Comparison of ENCODE assay signal across 24 mouse cellular contexts in genomic region chr10:20798400-20798799, GRCm38 (mm10).
DNase-seq lines count a peak whose midpoint lies in the region; ATAC-seq and TF ChIP-seq lines count a peak whose summit lies in the region.
"Had no signal": no experiment of that assay in that cellular context is flagged by ENCODE, and none has a peak within 500 bp of the region (broad histone marks: within the 10 kb centered on the region; RNA-seq: fewer than 3 reads in every experiment).

No protein-coding gene starts in this region.

- TF ChIP-seq EP300 in stomach, postnatal 0 days (optimal IDR thresholded peaks at IDR 0.05) = no peak

- no peak overlapping the region for H3K4me3 ChIP-seq in stomach, embryonic 15.5 days (replicated peaks)
- no peak overlapping the region for H3K4me3 ChIP-seq in stomach, postnatal 0 days (ENCODE audit: low read depth, low read length)
- no peak overlapping the region for H3K4me3 ChIP-seq in liver, embryonic 11.5 days (ENCODE audit: low read depth, low read length)
- H3K4me3 ChIP-seq in liver, embryonic 15.5 days (replicated peaks) = no peak overlapping the region
- H3K4me3 ChIP-seq: embryonic facial prominence, embryonic 13.5 days; forebrain, embryonic 10.5 days; forebrain, embryonic 15.5 days; heart, embryonic 15.5 days; hindbrain, embryonic 13.5 days had no signal

- no peak for TF ChIP-seq CTCF in stomach, postnatal 0 days (IDR thresholded peaks at IDR 0.05; ENCODE audit: low read depth)

- H3K27me3 ChIP-seq in stomach, embryonic 15.5 days (replicated peaks) = no peaks in the 10 kb centered on the region
- H3K27me3 ChIP-seq in stomach, postnatal 0 days (ENCODE audit: control insufficient read depth, insufficient read depth, low read length) = no peaks in the 10 kb centered on the region
- H3K27me3 ChIP-seq in liver, embryonic 11.5 days (replicated peaks; ENCODE audit: control insufficient read depth, insufficient read depth, low read length) = no peaks in the 10 kb centered on the region
- H3K27me3 ChIP-seq in liver, embryonic 15.5 days = no peaks in the 10 kb centered on the region
- H3K27me3 ChIP-seq: embryonic facial prominence, embryonic 13.5 days; forebrain, embryonic 15.5 days; heart, embryonic 15.5 days; hindbrain, embryonic 13.5 days had no signal

- H3K4me1 ChIP-seq in stomach, embryonic 15.5 days = no peaks in the 10 kb centered on the region
- H3K4me1 ChIP-seq in stomach, postnatal 0 days (replicated peaks; ENCODE audit: control insufficient read depth, insufficient read depth) = no peaks in the 10 kb centered on the region
- H3K4me1 ChIP-seq in liver, embryonic 11.5 days (replicated peaks; ENCODE audit: control insufficient read depth, insufficient read depth, low read length) = no peaks in the 10 kb centered on the region; the same call in 1 of the 2 replicates
- H3K4me1 ChIP-seq in liver, embryonic 15.5 days (replicated peaks) = peaks cover 6% of the 10 kb centered on the region; the same call in 1 of the 2 replicates
- H3K4me1 ChIP-seq: embryonic facial prominence, embryonic 13.5 days; forebrain, embryonic 10.5 days; forebrain, embryonic 15.5 days; hindbrain, embryonic 13.5 days had no signal

- ATAC-seq in stomach, embryonic 15.5 days (ENCODE audit: insufficient read depth, low FRiP score, low read depth) = peak; percentile 53; the same call in 1 of the 2 replicates
- no peak for ATAC-seq in stomach, postnatal 0 days (ENCODE audit: low FRiP score, low TSS enrichment)
- ATAC-seq in liver, embryonic 11.5 days (replicated peaks; ENCODE audit: low FRiP score) = peak; percentile 99
- peak; percentile 92 for ATAC-seq in liver, embryonic 15.5 days (ENCODE audit: insufficient read depth)
- ATAC-seq in megakaryocyte-erythroid progenitor cell, adult 5-6 weeks (replicated peaks; ENCODE audit: low FRiP score, low TSS enrichment, poor library complexity, severe bottlenecking) = peak; percentile 98
- ATAC-seq in granulocyte monocyte progenitor cell, adult 5-6 weeks (replicated peaks; ENCODE audit: poor library complexity, severe bottlenecking) = no peak
- ATAC-seq: CD4-positive, CD25-positive, alpha-beta regulatory T cell, adult 4 months; forebrain, embryonic 15.5 days; hindbrain, postnatal 0 days had no signal

- 90% methylated on average over 2 of the region's 2 CpGs for WGBS in stomach, embryonic 15.5 days
- WGBS in stomach, postnatal 0 days = 91% methylated on average over 2 of the region's 2 CpGs
- 45% methylated on average over 2 of the region's 2 CpGs for WGBS in liver, embryonic 11.5 days
- 20% methylated on average over 2 of the region's 2 CpGs for whole genome bisulfite sequencing in liver, embryonic 15.5 days (ENCODE audit: insufficient replicate concordance)

- H3K27ac ChIP-seq in stomach, embryonic 15.5 days = no peak overlapping the region
- H3K27ac ChIP-seq in stomach, postnatal 0 days (replicated peaks) = no peak overlapping the region
- H3K27ac ChIP-seq in liver, embryonic 11.5 days (ENCODE audit: low read depth, low read length) = peak overlapping the region; percentile 62
- 0 out of 2 replicates have a peak overlapping the region, but pooled peaks have one; percentile 31 for H3K27ac ChIP-seq in liver, embryonic 15.5 days (replicated peaks)
- H3K27ac ChIP-seq: embryonic facial prominence, embryonic 13.5 days; forebrain, embryonic 10.5 days; forebrain, embryonic 15.5 days; heart, embryonic 15.5 days; hindbrain, embryonic 13.5 days; hindbrain, postnatal 0 days had no signal

- no peaks in the 10 kb centered on the region for H3K36me3 ChIP-seq in stomach, embryonic 15.5 days
- no peaks in the 10 kb centered on the region for H3K36me3 ChIP-seq in stomach, postnatal 0 days (ENCODE audit: control insufficient read depth, insufficient read depth, low read length)
- no peaks in the 10 kb centered on the region for H3K36me3 ChIP-seq in liver, embryonic 11.5 days (ENCODE audit: control insufficient read depth, insufficient read depth, low read length)
- no peaks in the 10 kb centered on the region for H3K36me3 ChIP-seq in liver, embryonic 15.5 days (replicated peaks)
- H3K36me3 ChIP-seq: embryonic facial prominence, embryonic 13.5 days; forebrain, embryonic 10.5 days; forebrain, embryonic 15.5 days; G1E; heart, embryonic 15.5 days; hindbrain, embryonic 13.5 days had no signal

- H3K9ac ChIP-seq in stomach, embryonic 15.5 days = no peak overlapping the region
- H3K9ac ChIP-seq in stomach, postnatal 0 days (ENCODE audit: low read length) = no peak overlapping the region
- H3K9ac ChIP-seq in liver, embryonic 11.5 days (ENCODE audit: low read depth, low read length) = no peak overlapping the region
- H3K9ac ChIP-seq in liver, embryonic 15.5 days = no peak overlapping the region
- H3K9ac ChIP-seq: embryonic facial prominence, embryonic 13.5 days; forebrain, embryonic 15.5 days; heart, embryonic 15.5 days; hindbrain, embryonic 13.5 days had no signal

- no peak overlapping the region for H3K4me2 ChIP-seq in stomach, embryonic 15.5 days
- no peak overlapping the region for H3K4me2 ChIP-seq in stomach, postnatal 0 days (replicated peaks; ENCODE audit: low read depth)
- H3K4me2 ChIP-seq in liver, embryonic 11.5 days = no peak overlapping the region; the same call in 1 of the 2 replicates
- no peak overlapping the region for H3K4me2 ChIP-seq in liver, embryonic 15.5 days
- H3K4me2 ChIP-seq: embryonic facial prominence, embryonic 13.5 days; forebrain, embryonic 15.5 days; heart, embryonic 11.5 days; heart, embryonic 15.5 days; hindbrain, embryonic 13.5 days had no signal

- no peaks in the 10 kb centered on the region for H3K9me3 ChIP-seq in stomach, embryonic 15.5 days
- no peaks in the 10 kb centered on the region for H3K9me3 ChIP-seq in stomach, postnatal 0 days (ENCODE audit: control insufficient read depth, low read length)
- H3K9me3 ChIP-seq in liver, embryonic 11.5 days (ENCODE audit: control insufficient read depth, low read length) = no peaks in the 10 kb centered on the region
- no peaks in the 10 kb centered on the region for H3K9me3 ChIP-seq in liver, embryonic 15.5 days (replicated peaks)
- H3K9me3 ChIP-seq: embryonic facial prominence, embryonic 13.5 days; forebrain, embryonic 10.5 days; forebrain, embryonic 15.5 days; G1E; heart, embryonic 15.5 days; hindbrain, embryonic 13.5 days had no signal

- no peak for DNase-seq in stomach, postnatal 0 days (ENCODE audit: low spot score)
- DNase-seq in liver, embryonic 11.5 days (ENCODE audit: low spot score) = no peak
- DNase-seq in adrenal gland, postnatal 10 days = no peak
- no peak for DNase-seq in testis, postnatal 14 days (ENCODE audit: low spot score)
- DNase-seq: adrenal gland, adult 8-10 months; B cell, adult 2 months; cerebellum, adult 2 months; cerebellum, postnatal 14 days; gastrocnemius, postnatal 36 days; heart, adult 18-20 months; heart, postnatal 14 days had no signal

Comparison
In these comparisons a context has a peak if more than half of its experiments do, and no peak if none do; other contexts are left out.
1. ATAC-seq: peak in stomach, embryonic 15.5 days (single experiment), liver, embryonic 11.5 days (single experiment), liver, embryonic 15.5 days (single experiment) and megakaryocyte-erythroid progenitor cell, adult 5-6 weeks (single experiment); none in stomach, postnatal 0 days (single experiment) and granulocyte monocyte progenitor cell, adult 5-6 weeks (single experiment).
2. H3K27ac ChIP-seq: peak in liver, embryonic 11.5 days (single experiment) and liver, embryonic 15.5 days (single experiment); none in stomach, embryonic 15.5 days (single experiment) and stomach, postnatal 0 days (single experiment).